Mouse (Mus musculus): ENCODE measurements at regions not wholly inside any gene's neighbourhood (a gene's known extent, or its start where the extent isn't known, plus 50 kb on each side); places are given as distances from the start of the nearest gene placed in this dataset.
A peak's percentile ranks its signal among the peaks of the same experiment; 100 is the strongest.

DNA sequence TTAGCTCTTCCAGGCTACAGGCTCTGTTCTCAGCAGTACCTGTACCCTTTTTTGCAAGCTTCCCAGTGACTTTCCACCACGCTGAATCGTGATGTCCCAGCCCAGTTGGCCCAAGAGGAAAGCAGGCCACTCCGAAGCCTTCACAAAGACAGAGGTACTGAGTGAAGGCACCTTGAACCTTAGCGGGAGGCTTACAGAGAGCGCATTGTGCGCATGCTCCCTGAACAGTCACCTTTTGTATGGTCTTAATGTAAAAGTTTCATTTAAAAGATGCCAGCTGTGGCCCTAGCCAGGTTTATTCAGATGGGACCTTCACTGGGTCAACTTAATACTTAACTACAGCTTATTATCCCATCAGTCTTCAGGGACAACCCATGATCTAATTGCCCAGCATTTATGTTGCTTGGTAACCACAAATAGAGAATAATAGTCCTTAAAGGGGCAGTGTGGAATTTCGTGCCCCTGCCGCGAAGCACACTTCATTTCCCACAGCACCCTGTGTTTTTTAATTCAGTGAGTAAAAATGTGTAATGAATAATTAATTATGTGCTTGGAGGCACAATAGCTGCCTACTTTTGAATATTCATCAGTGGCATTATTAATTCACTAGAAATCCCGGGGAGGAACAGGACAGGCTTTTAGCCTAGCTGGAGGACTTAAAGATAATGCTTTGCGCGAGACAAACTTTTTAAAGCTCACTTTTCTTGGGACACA lies 111.3 kb upstream of the Vrk1 start:
- DNase-seq (ENCODE audit: low spot score) (no peak), ATAC-seq (no peak)
- H3K27ac ChIP-seq (ENCODE audit: low read length), result no peak overlapping the region
- TF ChIP-seq EP300 (IDR thresholded peaks at IDR 0.05), result no peak
- no peak for TF ChIP-seq CTCF (IDR thresholded peaks at IDR 0.05)
- H3K4me1 ChIP-seq (ENCODE audit: insufficient read depth, low read depth, low read length), result no peaks in the 10 kb centered on the region
- no peaks in the 10 kb centered on the region for H3K36me3 ChIP-seq (ENCODE audit: insufficient read depth, low read length)
- H3K4me3 ChIP-seq (ENCODE audit: low read depth, low read length), result no peak overlapping the region
- no peak overlapping the region for H3K9ac ChIP-seq (replicated peaks; ENCODE audit: low read depth)
- H3K27me3 ChIP-seq (replicated peaks; ENCODE audit: insufficient read depth, low read length), result no peaks in the 10 kb centered on the region; the same call in 1 of the 2 replicates
- WGBS, result 90% methylated on average over 12 of the region's 12 CpGs
- H3K4me2 ChIP-seq (replicated peaks; ENCODE audit: low read depth, low read length), result no peak overlapping the region
- no peaks in the 10 kb centered on the region; the same call in 1 of the 2 replicates for H3K9me3 ChIP-seq (ENCODE audit: low read length)

DNA sequence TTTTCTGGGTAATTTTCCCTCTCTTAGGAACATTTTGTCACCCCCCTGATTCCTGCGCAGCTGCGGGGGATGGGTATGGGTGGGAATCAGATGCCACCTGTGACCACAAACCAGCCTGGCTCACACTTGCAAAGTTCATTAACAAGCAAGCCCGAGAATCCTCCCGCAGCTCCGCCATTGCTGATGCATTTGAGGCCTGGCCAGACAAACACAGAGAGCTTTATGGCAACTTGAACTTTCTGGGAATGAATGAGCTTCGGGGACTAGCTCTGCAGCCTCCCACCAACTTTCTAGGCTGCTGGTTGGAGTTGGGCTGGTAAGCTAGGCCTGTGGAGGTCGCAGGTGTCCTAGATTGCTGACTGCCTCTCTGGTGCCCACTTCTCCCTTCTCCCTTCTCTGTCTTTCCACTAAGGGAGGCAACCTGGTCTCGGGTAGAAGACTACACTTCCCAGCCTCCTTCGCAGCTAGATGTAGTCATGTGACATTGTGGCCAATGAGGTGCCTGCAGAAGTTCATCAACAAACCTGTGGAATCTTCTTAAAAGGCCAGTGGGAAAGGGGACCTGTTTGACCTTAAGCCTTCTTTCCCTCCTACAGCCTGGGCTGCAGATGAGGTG lies 110.6 kb upstream of the Vrk1 start:
- H3K4me1 ChIP-seq (ENCODE audit: insufficient read depth, low read depth, low read length), result no peaks in the 10 kb centered on the region
- DNase-seq (ENCODE audit: low spot score), result no peak
- 61% methylated on average over 9 of the region's 9 CpGs for WGBS
- H3K9me3 ChIP-seq (ENCODE audit: low read length), result no peaks in the 10 kb centered on the region; the same call in 1 of the 2 replicates
- no peak overlapping the region for H3K27ac ChIP-seq (ENCODE audit: low read length)
- no peaks in the 10 kb centered on the region for H3K36me3 ChIP-seq (ENCODE audit: insufficient read depth, low read length)
- H3K27me3 ChIP-seq (replicated peaks; ENCODE audit: insufficient read depth, low read length), result no peaks in the 10 kb centered on the region; the same call in 1 of the 2 replicates
- no peak overlapping the region for H3K9ac ChIP-seq (replicated peaks; ENCODE audit: low read depth)
- no peak overlapping the region for H3K4me3 ChIP-seq (ENCODE audit: low read depth, low read length)
- TF ChIP-seq CTCF (IDR thresholded peaks at IDR 0.05) (no peak), EP300 (IDR thresholded peaks at IDR 0.05) (no peak)
- no peak overlapping the region for H3K4me2 ChIP-seq (replicated peaks; ENCODE audit: low read depth, low read length)
- ATAC-seq, result no peak

GRCm38 (mm10) chr12:105900479-105900878 lies 109.5 kb upstream of the Vrk1 start:
- no peak overlapping the region for H3K4me2 ChIP-seq (replicated peaks; ENCODE audit: low read depth, low read length)
- WGBS, result 84% methylated on average over 6 of the region's 6 CpGs

DNA sequence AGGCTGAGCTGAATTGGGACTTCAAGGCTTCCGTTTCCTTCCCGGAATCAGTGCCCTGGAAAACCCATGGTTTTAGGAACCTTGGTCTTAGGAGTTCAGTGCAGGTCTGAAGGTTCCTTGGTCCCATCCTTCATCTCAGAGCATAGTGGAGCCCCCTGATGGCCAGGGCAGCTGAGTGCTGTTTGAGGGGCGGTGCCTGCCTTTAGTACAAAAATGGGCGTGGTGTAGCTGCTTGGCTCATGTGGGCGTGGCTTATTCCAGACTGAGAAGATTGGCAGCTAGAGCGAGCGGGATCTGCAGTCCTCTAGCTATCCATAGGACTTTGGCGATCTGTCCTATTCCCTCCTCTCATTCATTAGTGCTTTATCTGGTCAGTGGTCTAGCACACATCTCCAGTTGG lies 107.0 kb upstream of the Vrk1 start:
- DNase-seq (ENCODE audit: low spot score) (peak; percentile 12), ATAC-seq (no peak)
- Histone ChIP-seq H3K4me1 (ENCODE audit: insufficient read depth, low read depth, low read length) (no peaks in the 10 kb centered on the region), H3K9ac (replicated peaks; ENCODE audit: low read depth) (no peak overlapping the region), H3K36me3 (ENCODE audit: insufficient read depth, low read length) (no peaks in the 10 kb centered on the region), H3K9me3 (ENCODE audit: low read length) (no peaks in the 10 kb centered on the region), H3K27ac (ENCODE audit: low read length) (no peak overlapping the region), H3K27me3 (replicated peaks; ENCODE audit: insufficient read depth, low read length) (no peaks in the 10 kb centered on the region; the same call in 1 of the 2 replicates), H3K4me3 (ENCODE audit: low read depth, low read length) (no peak overlapping the region), H3K4me2 (replicated peaks; ENCODE audit: low read depth, low read length) (no peak overlapping the region)
- WGBS, result 42% methylated on average over 8 of the region's 8 CpGs
- TF ChIP-seq CTCF (IDR thresholded peaks at IDR 0.05), result 0 out of 2 replicates have a peak, but pooled peaks have one; percentile 5
- no peak for TF ChIP-seq EP300 (IDR thresholded peaks at IDR 0.05)

More at GRCm38 (mm10) chr12:105900479-105900878, 109.5 kb upstream of the Vrk1 start:
- Histone ChIP-seq H3K4me1 (ENCODE audit: insufficient read depth, low read depth, low read length) (no peaks in the 10 kb centered on the region), H3K27ac (ENCODE audit: low read length) (no peak overlapping the region), H3K9ac (replicated peaks; ENCODE audit: low read depth) (no peak overlapping the region), H3K9me3 (ENCODE audit: low read length) (no peaks in the 10 kb centered on the region), H3K27me3 (replicated peaks; ENCODE audit: insufficient read depth, low read length) (no peaks in the 10 kb centered on the region; the same call in 1 of the 2 replicates), H3K36me3 (ENCODE audit: insufficient read depth, low read length) (no peaks in the 10 kb centered on the region), H3K4me3 (ENCODE audit: low read depth, low read length) (no peak overlapping the region)
- DNase-seq (ENCODE audit: low spot score), result no peak
- TF ChIP-seq EP300 (IDR thresholded peaks at IDR 0.05), result no peak
- no peak for ATAC-seq

GRCm38 (mm10) chr12:105906584-105906983 lies 103.4 kb upstream of the Vrk1 start:
- Histone ChIP-seq H3K27ac (ENCODE audit: low read length) (no peak overlapping the region), H3K9me3 (ENCODE audit: low read length) (no peaks in the 10 kb centered on the region), H3K4me1 (ENCODE audit: insufficient read depth, low read depth, low read length) (no peaks in the 10 kb centered on the region), H3K27me3 (replicated peaks; ENCODE audit: insufficient read depth, low read length) (no peaks in the 10 kb centered on the region; the same call in 1 of the 2 replicates), H3K9ac (replicated peaks; ENCODE audit: low read depth) (no peak overlapping the region), H3K4me2 (replicated peaks; ENCODE audit: low read depth, low read length) (no peak overlapping the region), H3K4me3 (ENCODE audit: low read depth, low read length) (no peak overlapping the region), H3K36me3 (ENCODE audit: insufficient read depth, low read length) (no peaks in the 10 kb centered on the region)
- peak; percentile 15 for DNase-seq (ENCODE audit: low spot score)
- WGBS, result 20% methylated on average over 7 of the region's 7 CpGs
- no peak for TF ChIP-seq CTCF (IDR thresholded peaks at IDR 0.05)
- no peak for TF ChIP-seq EP300 (IDR thresholded peaks at IDR 0.05)
- ATAC-seq, result no peak

- Histone ChIP-seq H3K4me3 (ENCODE audit: low read depth, low read length) (no peak overlapping the region), H3K9me3 (ENCODE audit: low read length) (no peaks in the 10 kb centered on the region), H3K9ac (replicated peaks; ENCODE audit: low read depth) (no peak overlapping the region), H3K27ac (ENCODE audit: low read length) (no peak overlapping the region), H3K27me3 (replicated peaks; ENCODE audit: insufficient read depth, low read length) (no peaks in the 10 kb centered on the region), H3K4me2 (replicated peaks; ENCODE audit: low read depth, low read length) (no peak overlapping the region), H3K36me3 (ENCODE audit: insufficient read depth, low read length) (no peaks in the 10 kb centered on the region), H3K4me1 (ENCODE audit: insufficient read depth, low read depth, low read length) (no peaks in the 10 kb centered on the region)
- ATAC-seq (no peak), DNase-seq (ENCODE audit: low spot score) (no peak)
- 53% methylated on average over 13 of the region's 13 CpGs for WGBS
- TF ChIP-seq EP300 (IDR thresholded peaks at IDR 0.05) (no peak), CTCF (IDR thresholded peaks at IDR 0.05) (no peak)
These were observed 102.0 kb upstream of the Vrk1 start for GRCm38 (mm10) chr12:105907851-105908620.

Measured in lung, postnatal 0 days (tissue).